Mouse (Mus musculus): ENCODE data around the gene D8Ertd738e.

The D8Ertd738e gene

GRCm38 (mm10) chr8:84236410-84236997 is 13.0 kb downstream of the D8Ertd738e start:
- DNase-seq (ENCODE audit: low read depth in 2 of 2, low spot score in 2 of 2), result no peak

- no peak for DNase-seq (ENCODE audit: low read depth in 2 of 2, low spot score in 2 of 2)
Observed at GRCm38 (mm10) chr8:84235746-84236409, 13.6 kb downstream of the D8Ertd738e start.

- DNase-seq (ENCODE audit: low read depth in 2 of 2, low spot score in 2 of 2), result no peak
Observed at GRCm38 (mm10) chr8:84233055-84233454, 16.5 kb downstream of the D8Ertd738e start.

- DNase-seq (ENCODE audit: low read depth in 2 of 2, low spot score in 2 of 2), result no peak
Observed at GRCm38 (mm10) chr8:84230735-84231134, 18.8 kb downstream of the D8Ertd738e start.

- no peak for DNase-seq (ENCODE audit: low read depth in 2 of 2, low spot score in 2 of 2)
Observed at GRCm38 (mm10) chr8:84223322-84224029, 26.0 kb downstream of the D8Ertd738e start.

- no peak for DNase-seq (ENCODE audit: low read depth in 2 of 2, low spot score in 2 of 2)
Observed at GRCm38 (mm10) chr8:84222566-84223165, 26.9 kb downstream of the D8Ertd738e start.

GRCm38 (mm10) chr8:84220105-84220504 is 29.4 kb downstream of the D8Ertd738e start:
- no peak for DNase-seq (ENCODE audit: low read depth in 2 of 2, low spot score in 2 of 2)

- no peak for DNase-seq (ENCODE audit: low read depth in 2 of 2, low spot score in 2 of 2)
Observed at GRCm38 (mm10) chr8:84218143-84218542, 31.4 kb downstream of the D8Ertd738e start.

- DNase-seq (ENCODE audit: low read depth in 2 of 2, low spot score in 2 of 2), result no peak
Observed at GRCm38 (mm10) chr8:84217206-84217605, 32.3 kb downstream of the D8Ertd738e start.

- no peak for DNase-seq (ENCODE audit: low read depth in 2 of 2, low spot score in 2 of 2)
Observed at GRCm38 (mm10) chr8:84213277-84213676, 36.2 kb downstream of the D8Ertd738e start.

- no peak for DNase-seq (ENCODE audit: low read depth in 2 of 2, low spot score in 2 of 2)
Observed at GRCm38 (mm10) chr8:84211881-84212563, 37.5 kb downstream of the D8Ertd738e start.

GRCm38 (mm10) chr8:84211202-84211601 is 38.3 kb downstream of the D8Ertd738e start:
- no peak for DNase-seq (ENCODE audit: low read depth in 2 of 2, low spot score in 2 of 2)

GRCm38 (mm10) chr8:84210167-84210791 is 39.2 kb downstream of the D8Ertd738e start:
- DNase-seq (ENCODE audit: low read depth in 2 of 2, low spot score in 2 of 2), result peak; percentile 86 to 87

GRCm38 (mm10) chr8:84208381-84209380 is 40.8 kb downstream of the D8Ertd738e start:
- no peak for DNase-seq (ENCODE audit: low read depth in 2 of 2, low spot score in 2 of 2)

GRCm38 (mm10) chr8:84207811-84208210 is 41.7 kb downstream of the D8Ertd738e start:
- DNase-seq (ENCODE audit: low read depth in 2 of 2, low spot score in 2 of 2), result no peak

GRCm38 (mm10) chr8:84206666-84207065 is 42.9 kb downstream of the D8Ertd738e start:
- no peak for DNase-seq (ENCODE audit: low read depth in 2 of 2, low spot score in 2 of 2)

- no peak for DNase-seq (ENCODE audit: low read depth in 2 of 2, low spot score in 2 of 2)
Observed at GRCm38 (mm10) chr8:84205073-84205472, 44.4 kb downstream of the D8Ertd738e start.

- peak in 1 of 2 experiments; percentile 48 for DNase-seq (ENCODE audit: low read depth in 2 of 2, low spot score in 2 of 2)
Observed at GRCm38 (mm10) chr8:84203975-84204772, 45.3 kb downstream of the D8Ertd738e start.

Measured in CD8-positive naive resting alpha-beta T cell, adult 2 months (primary cell).